Mouse (Mus musculus) embryonic facial prominence, embryonic 11.5 days (tissue): ENCODE data around the gene Lrrk1. TPM values are rescaled to one million over a fixed set of nuclear protein-coding genes. Genes with fewer than 3 reads are reported as not detected.

Source experiments
- ATAC-seq: fragments of 200-750 bp; cut with Nextera tagmentation; replicated peaks from 2 replicates; pipeline ENCODE4 v1.8.0; 2017; ENCODE audit warnings: low read depth; ENCODE audit not compliant: insufficient number of reproducible peaks, low FRiP score, low TSS enrichment
- DNase-seq: peaks from one replicate; pipeline ENCODE4 v3.0.0-alpha.2; 2015; ENCODE audit warnings: low spot score
- H3K27ac ChIP-seq: fragments of 300-500 bp; sonication (generic); replicated peaks from 2 replicates; pipeline ENCODE4 v1.5.1; 2014; ENCODE audit warnings: mild to moderate bottlenecking, low read depth, low read length, control low read depth
- H3K27me3 ChIP-seq: fragments of 300-500 bp; sonication (generic); 2 replicates; pipeline ENCODE4 v1.6.1; 2014; ENCODE audit warnings: mild to moderate bottlenecking, low read length, moderate library complexity, mixed read lengths; ENCODE audit not compliant: control insufficient read depth, insufficient read depth
- H3K36me3 ChIP-seq: fragments of 300-500 bp; sonication (generic); replicated peaks from 2 replicates; pipeline ENCODE4 v1.6.1; 2014; ENCODE audit warnings: low read depth, mild to moderate bottlenecking, low read length, moderate library complexity, mixed read lengths; ENCODE audit not compliant: control insufficient read depth, insufficient read depth
- H3K4me1 ChIP-seq: fragments of 300-500 bp; sonication (generic); 2 replicates; pipeline ENCODE4 v1.6.1; 2014; ENCODE audit warnings: low read length, mixed read lengths; ENCODE audit not compliant: control insufficient read depth, insufficient read depth
- H3K4me2 ChIP-seq: fragments of 300-500 bp; sonication (generic); 2 replicates; pipeline ENCODE4 v1.6.1; 2014; ENCODE audit warnings: low read depth, mild to moderate bottlenecking, control low read depth, low read length, moderate library complexity
- H3K4me3 ChIP-seq: fragments of 300-500 bp; sonication (generic); 2 replicates; pipeline ENCODE4 v1.5.1; 2014; ENCODE audit warnings: low read depth, low read length, control low read depth
- H3K9ac ChIP-seq: fragments of 300-500 bp; sonication (generic); replicated peaks from 2 replicates; pipeline ENCODE4 v1.6.1; 2014; ENCODE audit warnings: mild to moderate bottlenecking, control low read depth, low read length
- H3K9me3 ChIP-seq: fragments of 300-500 bp; sonication (generic); replicated peaks from 2 replicates; pipeline ENCODE4 v1.6.1; 2016; ENCODE audit warnings: mild to moderate bottlenecking, low read length, inconsistent platforms, mixed read lengths; ENCODE audit not compliant: control insufficient read depth
- WGBS: fragments of 180-500 bp; shearing (Covaris S2); extraction: QIAGEN DNeasy Blood & Tissue Kit; methylation state at CpG from one replicate; pipeline ENCODE4 v1.1.7; 2014; 5-methylcytosine and 5-hydroxymethylcytosine counted together
- polyA plus RNA-seq: library from polyadenylated mRNA; unstranded; fragments of >200 nt; fragmentation: Nextera tagmentation; extraction: Ambion mirVana; gene quantifications from 2 replicates; pipeline ENCODE4 v1.2.1, GENCODE M21; 2014

Gene Lrrk1
- polyA plus RNA-seq, 1 experiment from 2014 or later, result 3.1 TPM

GRCm38 (mm10) chr7:66259436-66260206 lies 128.5 kb downstream of the Lrrk1 start:
- Histone ChIP-seq H3K36me3 (no peaks in the 10 kb centered on the region), H3K9ac (no peak overlapping the region), H3K4me1 (no peaks in the 10 kb centered on the region), H3K4me2 (no peak overlapping the region), H3K27me3 (no peaks in the 10 kb centered on the region), H3K4me3 (no peak overlapping the region), H3K27ac (no peak overlapping the region), H3K9me3 (no peaks in the 10 kb centered on the region)
- DNase-seq (no peak), ATAC-seq (no peak)
- 85% methylated on average over 14 of the region's 14 CpGs for WGBS

- Histone ChIP-seq H3K9me3 (no peaks in the 10 kb centered on the region), H3K4me3 (no peak overlapping the region), H3K9ac (no peak overlapping the region), H3K27ac (no peak overlapping the region), H3K36me3 (no peaks in the 10 kb centered on the region), H3K27me3 (no peaks in the 10 kb centered on the region), H3K4me2 (no peak overlapping the region), H3K4me1 (no peaks in the 10 kb centered on the region)
- DNase-seq (no peak), ATAC-seq (no peak)
- whole genome bisulfite sequencing, result 82% methylated on average over 5 of the region's 5 CpGs
These were observed 129.2 kb downstream of the Lrrk1 start for GRCm38 (mm10) chr7:66258997-66259396.

- H3K9ac ChIP-seq, result no peak overlapping the region
- no peaks in the 10 kb centered on the region for H3K27me3 ChIP-seq
- 89% methylated on average over 5 of the region's 5 CpGs for WGBS
- H3K4me2 ChIP-seq, result no peak overlapping the region
- no peaks in the 10 kb centered on the region for H3K9me3 ChIP-seq
- H3K36me3 ChIP-seq, result no peaks in the 10 kb centered on the region
- H3K27ac ChIP-seq, result no peak overlapping the region
- no peaks in the 10 kb centered on the region for H3K4me1 ChIP-seq
- DNase-seq (no peak), ATAC-seq (no peak)
- no peak overlapping the region for H3K4me3 ChIP-seq
These were observed 130.9 kb downstream of the Lrrk1 start for GRCm38 (mm10) chr7:66257232-66257631.

GRCm38 (mm10) chr7:66256441-66256840 lies 131.7 kb downstream of the Lrrk1 start:
- no peaks in the 10 kb centered on the region for H3K27me3 ChIP-seq
- ATAC-seq, result no peak
- no peaks in the 10 kb centered on the region for H3K9me3 ChIP-seq
- no peak overlapping the region for H3K4me3 ChIP-seq
- no peak for DNase-seq
- H3K9ac ChIP-seq, result no peak overlapping the region
- no peak overlapping the region for H3K4me2 ChIP-seq
- H3K4me1 ChIP-seq, result no peaks in the 10 kb centered on the region
- WGBS, result 86% methylated on average over 5 of the region's 5 CpGs
- H3K27ac ChIP-seq, result no peak overlapping the region
- H3K36me3 ChIP-seq, result no peaks in the 10 kb centered on the region

GRCm38 (mm10) chr7:66254993-66255392 lies 133.2 kb downstream of the Lrrk1 start:
- DNase-seq (no peak), ATAC-seq (no peak)
- no peaks in the 10 kb centered on the region for H3K4me1 ChIP-seq
- no peak overlapping the region for H3K4me2 ChIP-seq
- H3K27ac ChIP-seq, result no peak overlapping the region
- no peaks in the 10 kb centered on the region for H3K36me3 ChIP-seq
- H3K27me3 ChIP-seq, result no peaks in the 10 kb centered on the region
- no peak overlapping the region for H3K9ac ChIP-seq
- H3K9me3 ChIP-seq, result no peaks in the 10 kb centered on the region
- H3K4me3 ChIP-seq, result no peak overlapping the region
- 84% methylated on average over 8 of the region's 8 CpGs for WGBS

- DNase-seq, result no peak
- 76% methylated on average over 8 of the region's 8 CpGs for WGBS
- H3K4me1 ChIP-seq, result no peaks in the 10 kb centered on the region
- H3K4me2 ChIP-seq, result no peak overlapping the region
- ATAC-seq, result no peak
- no peak overlapping the region for H3K9ac ChIP-seq
- no peaks in the 10 kb centered on the region for H3K9me3 ChIP-seq
- no peaks in the 10 kb centered on the region for H3K27me3 ChIP-seq
- no peak overlapping the region for H3K4me3 ChIP-seq
- H3K27ac ChIP-seq, result no peak overlapping the region
- no peaks in the 10 kb centered on the region for H3K36me3 ChIP-seq
These were observed 134.0 kb downstream of the Lrrk1 start for GRCm38 (mm10) chr7:66253975-66254651.

GRCm38 (mm10) chr7:66250030-66250429 lies 138.1 kb downstream of the Lrrk1 start:
- no peaks in the 10 kb centered on the region for H3K9me3 ChIP-seq
- DNase-seq (peak; percentile 73), ATAC-seq (no peak; the same call in 1 of the 2 replicates)
- no peak overlapping the region for H3K4me3 ChIP-seq
- H3K36me3 ChIP-seq, result no peaks in the 10 kb centered on the region
- no peak overlapping the region for H3K9ac ChIP-seq
- no peaks in the 10 kb centered on the region for H3K4me1 ChIP-seq
- WGBS, result 29% methylated on average over 6 of the region's 6 CpGs
- H3K27me3 ChIP-seq, result no peaks in the 10 kb centered on the region
- H3K4me2 ChIP-seq, result no peak overlapping the region
- no peak overlapping the region for H3K27ac ChIP-seq

GRCm38 (mm10) chr7:66249426-66249825 lies 138.7 kb downstream of the Lrrk1 start:
- Histone ChIP-seq H3K36me3 (no peaks in the 10 kb centered on the region), H3K4me3 (no peak overlapping the region), H3K4me1 (no peaks in the 10 kb centered on the region), H3K9me3 (no peaks in the 10 kb centered on the region), H3K4me2 (no peak overlapping the region), H3K27me3 (no peaks in the 10 kb centered on the region), H3K27ac (no peak overlapping the region), H3K9ac (no peak overlapping the region)
- DNase-seq, result no peak
- ATAC-seq, result no peak
- 79% methylated on average over 3 of the region's 3 CpGs for WGBS
